Mouse (Mus musculus) olfactory bulb, adult 2 months (tissue): ENCODE data around the gene Tmem37.

Source experiments
- CTCF ChIP-seq: fragments of 200-500 bp; IDR thresholded peaks from 2 replicates; pipeline ENCODE4 v1.5.1; 2012; ENCODE audit warnings: low read depth, mild to moderate bottlenecking, low read length, moderate library complexity; ENCODE audit not compliant: insufficient read depth
- POLR2A ChIP-seq: fragments of 200-500 bp; IDR thresholded peaks from 2 replicates; pipeline ENCODE4 v1.6.1; 2012; ENCODE audit warnings: mild to moderate bottlenecking, low read depth, low read length, moderate library complexity; ENCODE audit not compliant: insufficient read depth

DNA sequence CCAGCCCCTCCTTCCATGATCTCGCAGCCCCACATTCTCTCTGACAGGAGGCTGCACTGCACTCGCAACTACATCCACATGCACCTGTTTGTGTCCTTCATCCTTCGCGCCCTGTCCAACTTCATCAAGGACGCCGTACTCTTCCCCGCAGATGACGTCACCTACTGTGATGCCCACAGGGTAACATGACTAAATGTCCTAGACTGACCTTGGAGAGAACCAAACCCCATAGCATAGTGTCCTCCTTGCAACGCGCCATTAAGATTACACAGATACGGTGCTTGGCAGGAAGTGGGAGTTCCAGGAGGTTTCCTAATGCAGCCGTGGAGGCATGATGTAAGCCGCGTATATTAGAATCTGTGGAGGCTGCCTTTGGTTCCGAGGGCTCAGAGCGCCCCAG is 29.3 kb downstream of the Tmem37 start:
- no peak for TF ChIP-seq CTCF
- no peak for TF ChIP-seq POLR2A
